Comparison of ENCODE assay signal across 9 mouse cellular contexts in the genomic region with DNA sequence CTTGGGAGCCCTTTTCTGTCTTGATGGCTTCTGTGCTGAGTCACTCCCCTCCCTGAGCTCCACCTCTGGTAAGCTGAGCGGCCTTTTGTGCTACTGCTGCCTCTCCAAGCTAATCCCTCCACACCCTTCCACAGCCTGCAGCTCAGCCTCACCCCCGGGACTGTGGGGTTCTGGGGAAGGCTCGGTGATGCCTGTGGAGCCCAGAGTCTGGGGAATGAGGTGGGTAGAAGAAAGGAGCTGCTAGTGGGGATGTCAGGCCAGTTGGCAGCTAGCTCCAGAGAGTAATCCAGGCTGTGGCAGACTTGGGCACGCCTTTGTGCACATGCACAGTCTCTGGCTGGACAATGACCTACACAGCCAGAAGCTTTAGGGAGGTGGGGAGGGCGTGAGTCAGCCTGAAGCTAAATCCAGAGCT. TPM values are rescaled to one million over a fixed set of nuclear protein-coding genes. Genes with fewer than 3 reads are reported as not detected.
DNase-seq lines count a peak whose midpoint lies in the region; ATAC-seq and TF ChIP-seq lines count a peak whose summit lies in the region.
"Had no signal": no experiment of that assay in that cellular context is flagged by ENCODE, and none has a peak within 500 bp of the region (broad histone marks: within the 10 kb centered on the region; RNA-seq: fewer than 3 reads in every experiment).

No protein-coding gene starts in this region.

- DNase-seq in embryonic facial prominence, embryonic 10.5 days (ENCODE audit: low spot score): no peak
- no peak for DNase-seq in liver, embryonic 13.5 days
- DNase-seq in right cerebral cortex, postnatal 36 days (ENCODE audit: low spot score in 2 of 2): no peak
- no peak for DNase-seq in thymus, postnatal 4 days
- DNase-seq: cerebellum, adult 9-10 months had no signal

- no peak for TF ChIP-seq CTCF in olfactory bulb, adult 2 months (IDR thresholded peaks at IDR 0.05; ENCODE audit: insufficient read depth, low read depth, low read length)

- no peak for TF ChIP-seq POLR2A in olfactory bulb, adult 2 months (IDR thresholded peaks at IDR 0.05; ENCODE audit: insufficient read depth, low read depth, low read length)

- no peak overlapping the region for H3K27ac ChIP-seq in embryonic facial prominence, embryonic 12.5 days
- H3K27ac ChIP-seq in embryonic facial prominence, embryonic 10.5 days (replicated peaks): no peak overlapping the region
- no peak overlapping the region; the same call in 1 of the 2 replicates for H3K27ac ChIP-seq in liver, embryonic 13.5 days
- no peak overlapping the region for H3K27ac ChIP-seq in liver, embryonic 12.5 days
- H3K27ac ChIP-seq in heart, embryonic 14.5 days (replicated peaks in 1 of 2; ENCODE audit: control insufficient read depth in 1 of 2, insufficient read depth in 1 of 2, low read depth in 2 of 2, low read length in 2 of 2): peak overlapping the region; percentile 44 to 67
- peak overlapping the region; percentile 7 for H3K27ac ChIP-seq in olfactory bulb, adult 2 months (ENCODE audit: insufficient read depth, low read depth, low read length)

- H3K36me3 ChIP-seq in embryonic facial prominence, embryonic 12.5 days: 0 out of 2 replicates have a peak, but pooled peaks cover 6% of the 10 kb centered on the region
- H3K36me3 ChIP-seq in embryonic facial prominence, embryonic 10.5 days (replicated peaks): peaks cover 11% of the 10 kb centered on the region
- peaks cover 11% of the 10 kb centered on the region for H3K36me3 ChIP-seq in liver, embryonic 13.5 days
- peaks cover 28% of the 10 kb centered on the region for H3K36me3 ChIP-seq in liver, embryonic 12.5 days
- H3K36me3 ChIP-seq in heart, embryonic 14.5 days (ENCODE audit: control insufficient read depth, insufficient read depth, low read length): peaks cover 48% of the 10 kb centered on the region

- WGBS in embryonic facial prominence, embryonic 12.5 days: 31% methylated on average over 5 of the region's 5 CpGs
- 25% methylated on average over 5 of the region's 5 CpGs for WGBS in embryonic facial prominence, embryonic 10.5 days
- 63% methylated on average over 5 of the region's 5 CpGs for WGBS in liver, embryonic 13.5 days (ENCODE audit: insufficient replicate concordance)
- WGBS in liver, embryonic 12.5 days (ENCODE audit: insufficient replicate concordance): 66% methylated on average over 5 of the region's 5 CpGs
- 20% methylated on average over 5 of the region's 5 CpGs for WGBS in heart, embryonic 14.5 days
- 31% methylated on average over 5 of the region's 5 CpGs for WGBS in olfactory bulb, adult 2 months

- peak overlapping the region; percentile 8; the same call in 1 of the 2 replicates for H3K9ac ChIP-seq in embryonic facial prominence, embryonic 12.5 days
- H3K9ac ChIP-seq in liver, embryonic 13.5 days: peak overlapping the region; percentile 15; the same call in 1 of the 2 replicates
- H3K9ac ChIP-seq in liver, embryonic 12.5 days: no peak overlapping the region
- peak overlapping the region; percentile 54 for H3K9ac ChIP-seq in heart, embryonic 14.5 days (ENCODE audit: low read length)

- peaks cover 11% of the 10 kb centered on the region; the same call in 1 of the 2 replicates for H3K4me1 ChIP-seq in embryonic facial prominence, embryonic 12.5 days
- H3K4me1 ChIP-seq in embryonic facial prominence, embryonic 10.5 days: peaks cover 32% of the 10 kb centered on the region
- H3K4me1 ChIP-seq in liver, embryonic 13.5 days (replicated peaks): peaks cover 46% of the 10 kb centered on the region
- peaks cover 57% of the 10 kb centered on the region for H3K4me1 ChIP-seq in liver, embryonic 12.5 days
- peaks cover 40 to 68% of the 10 kb centered on the region in 2 experiments for H3K4me1 ChIP-seq in heart, embryonic 14.5 days (ENCODE audit: control insufficient read depth in 2 of 2, insufficient read depth in 2 of 2, low read length in 2 of 2)
- peaks cover 56% of the 10 kb centered on the region for H3K4me1 ChIP-seq in olfactory bulb, adult 2 months (ENCODE audit: control insufficient read depth, insufficient read depth, low read length)

- no peak overlapping the region for H3K4me2 ChIP-seq in embryonic facial prominence, embryonic 12.5 days (replicated peaks)
- H3K4me2 ChIP-seq in liver, embryonic 13.5 days: no peak overlapping the region
- no peak overlapping the region for H3K4me2 ChIP-seq in liver, embryonic 12.5 days
- H3K4me2 ChIP-seq in heart, embryonic 14.5 days (ENCODE audit: low read length): peak overlapping the region; percentile 31

- H3K9me3 ChIP-seq in embryonic facial prominence, embryonic 12.5 days: no peaks in the 10 kb centered on the region
- H3K9me3 ChIP-seq in embryonic facial prominence, embryonic 10.5 days: no peaks in the 10 kb centered on the region
- H3K9me3 ChIP-seq in liver, embryonic 13.5 days (replicated peaks): no peaks in the 10 kb centered on the region
- H3K9me3 ChIP-seq in liver, embryonic 12.5 days (replicated peaks): no peaks in the 10 kb centered on the region
- no peaks in the 10 kb centered on the region for H3K9me3 ChIP-seq in heart, embryonic 14.5 days (ENCODE audit: control insufficient read depth, low read length)

- no peak for ATAC-seq in embryonic facial prominence, embryonic 12.5 days (ENCODE audit: insufficient number of reproducible peaks, insufficient read depth, low FRiP score, low TSS enrichment)
- no peak for ATAC-seq in liver, embryonic 13.5 days (ENCODE audit: low read depth)
- no peak for ATAC-seq in liver, embryonic 12.5 days
- ATAC-seq in heart, embryonic 14.5 days (ENCODE audit: insufficient number of reproducible peaks, insufficient read depth, low FRiP score, low read depth): no peak

- H3K27me3 ChIP-seq in embryonic facial prominence, embryonic 12.5 days: no peaks in the 10 kb centered on the region
- no peaks in the 10 kb centered on the region for H3K27me3 ChIP-seq in embryonic facial prominence, embryonic 10.5 days (replicated peaks; ENCODE audit: low read depth, poor library complexity, severe bottlenecking)
- H3K27me3 ChIP-seq in liver, embryonic 13.5 days: no peaks in the 10 kb centered on the region
- H3K27me3 ChIP-seq in liver, embryonic 12.5 days (replicated peaks): no peaks in the 10 kb centered on the region
- no peaks in the 10 kb centered on the region for H3K27me3 ChIP-seq in heart, embryonic 14.5 days (ENCODE audit: control insufficient read depth, insufficient read depth, low read length)

- no peak overlapping the region for H3K4me3 ChIP-seq in embryonic facial prominence, embryonic 12.5 days
- no peak overlapping the region for H3K4me3 ChIP-seq in embryonic facial prominence, embryonic 10.5 days
- no peak overlapping the region for H3K4me3 ChIP-seq in liver, embryonic 13.5 days (replicated peaks)
- no peak overlapping the region for H3K4me3 ChIP-seq in liver, embryonic 12.5 days
- no peak overlapping the region for H3K4me3 ChIP-seq in heart, embryonic 14.5 days (ENCODE audit: control insufficient read depth in 1 of 2, insufficient read depth in 1 of 2, low read depth in 1 of 2, low read length in 2 of 2)
- H3K4me3 ChIP-seq in olfactory bulb, adult 2 months (ENCODE audit: insufficient read depth, low read depth, low read length): no peak overlapping the region

RNA-seq across cellular contexts. Expression of gene Gm10277, which starts 20.5 kb away (rescaled TPM):
- polyA plus RNA-seq in embryonic facial prominence, embryonic 12.5 days (2016; fragmentation: Nextera tagmentation; extraction: Ambion mirVana): 1.4 and 2.6 TPM in 2 replicates
- 1.3 and 1.6 TPM in 2 replicates for polyA plus RNA-seq in embryonic facial prominence, embryonic 10.5 days (2016; fragmentation: Nextera tagmentation; extraction: Ambion mirVana)
- polyA plus RNA-seq in liver, embryonic 13.5 days (2015; fragmentation: Nextera tagmentation; extraction: Ambion mirVana): 0.57 and 0.78 TPM in 2 replicates
- 1.2 and 1.6 TPM in 2 replicates for polyA plus RNA-seq in liver, embryonic 12.5 days (2016; fragmentation: Nextera tagmentation; extraction: Ambion mirVana)
- polyA plus RNA-seq in heart, embryonic 14.5 days (2014; fragmentation: Nextera tagmentation; extraction: Ambion mirVana): 0.84 and 1.1 TPM in 2 replicates
- polyA plus RNA-seq in olfactory bulb, adult 2 months (2012; ENCODE audit: insufficient read depth, insufficient read length, low replicate concordance, missing spikeins): not detected in 2 replicates

RNA-seq across cellular contexts. Expression of gene Myo18a, which starts 45.0 kb away (rescaled TPM):
- 33.2 and 35.0 TPM in 2 replicates for polyA plus RNA-seq in embryonic facial prominence, embryonic 12.5 days (2016; fragmentation: Nextera tagmentation; extraction: Ambion mirVana)
- polyA plus RNA-seq in embryonic facial prominence, embryonic 10.5 days (2016; fragmentation: Nextera tagmentation; extraction: Ambion mirVana): 25.7 and 27.2 TPM in 2 replicates
- polyA plus RNA-seq in liver, embryonic 13.5 days (2015; fragmentation: Nextera tagmentation; extraction: Ambion mirVana): 17.3 and 21.8 TPM in 2 replicates
- polyA plus RNA-seq in liver, embryonic 12.5 days (2016; fragmentation: Nextera tagmentation; extraction: Ambion mirVana): 28.8 and 30.3 TPM in 2 replicates
- 114 and 115 TPM in 2 replicates for polyA plus RNA-seq in heart, embryonic 14.5 days (2014; fragmentation: Nextera tagmentation; extraction: Ambion mirVana)
- polyA plus RNA-seq in olfactory bulb, adult 2 months (2012; ENCODE audit: insufficient read depth, insufficient read length, low replicate concordance, missing spikeins): 284 TPM in 1 of 2 replicates, not detected in the other

Comparison
In these comparisons a context has a peak if more than half of its experiments do, and no peak if none do; other contexts are left out.
1. H3K27ac ChIP-seq: peak in heart, embryonic 14.5 days (2 of 2) and olfactory bulb, adult 2 months (single experiment); none in embryonic facial prominence, embryonic 12.5 days (single experiment), embryonic facial prominence, embryonic 10.5 days (single experiment), liver, embryonic 13.5 days (single experiment) and liver, embryonic 12.5 days (single experiment).